Mouse (Mus musculus) E14TG2a.4 (cell line): ENCODE data around the gene Tenm3.

Experiments used
- CTCF ChIP-seq: conservative IDR thresholded peaks from 2 replicates; pipeline ENCODE4 v1.5.1; 2014; ENCODE audit warnings: low read length
- NANOG ChIP-seq: IDR thresholded peaks from 2 replicates; pipeline ENCODE4 v1.6.1; 2014; ENCODE audit warnings: borderline replicate concordance, low read length, mixed read lengths

DNA sequence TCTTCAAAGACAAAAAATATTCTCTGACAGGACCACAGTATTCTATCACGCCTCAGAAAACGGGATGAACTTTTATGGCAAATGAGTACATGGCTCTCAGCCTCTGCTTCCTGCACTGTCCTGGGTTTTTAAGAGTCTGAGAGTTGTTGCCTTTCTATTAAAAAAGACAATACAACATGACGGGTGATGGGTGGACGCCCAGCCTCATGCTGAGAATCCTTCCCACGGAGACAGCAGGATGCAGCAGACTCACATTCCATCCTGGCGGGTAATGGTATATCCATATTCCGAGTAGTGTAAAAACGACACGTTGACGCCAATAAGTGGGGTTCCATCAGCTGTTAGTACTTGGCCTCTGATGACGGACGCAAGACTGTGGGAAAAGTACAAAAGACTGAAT is 544.4 kb downstream of the Tenm3 start:
- TF ChIP-seq NANOG: no peak
- no peak for TF ChIP-seq CTCF
